Mouse (Mus musculus) adrenal gland, postnatal 4 days (tissue): ENCODE data around the gene Angel1. TPM values are rescaled to one million over a fixed set of nuclear protein-coding genes. Genes with fewer than 3 reads are reported as not detected.

ENCODE experiments used
- DNase-seq, 2 experiments: peaks; one replicate each; pipeline ENCODE4 v3.0.0; 2021 to 2022; ENCODE audit warnings: low spot score in 2 of 2, mixed read lengths in 2 of 2
- long read RNA-seq, 2 experiments: library from polyadenylated mRNA; stranded (forward); transcript quantifications; one replicate each; pipeline ENCODE4 v2.0.0; 2021
- total RNA-seq, 2 experiments: library from RNA; stranded (reverse); gene quantifications; 2 replicates each; pipeline ENCODE4 v1.2.3; 2021

The Angel1 gene
- total RNA-seq = 1 to 10 TPM; 4.4 to 4.6 TPM
- long read RNA-seq, experiment 1, partial matches to known transcripts = 0 of 2 reads
- long read RNA-seq, experiment 1, other reads (novel, unspliced or antisense) = 0 of 2 reads
- long read RNA-seq, experiment 2, partial matches to known transcripts = 1 of 7 reads
- long read RNA-seq, experiment 2, other reads (novel, unspliced or antisense) = 5 of 7 reads

DNA sequence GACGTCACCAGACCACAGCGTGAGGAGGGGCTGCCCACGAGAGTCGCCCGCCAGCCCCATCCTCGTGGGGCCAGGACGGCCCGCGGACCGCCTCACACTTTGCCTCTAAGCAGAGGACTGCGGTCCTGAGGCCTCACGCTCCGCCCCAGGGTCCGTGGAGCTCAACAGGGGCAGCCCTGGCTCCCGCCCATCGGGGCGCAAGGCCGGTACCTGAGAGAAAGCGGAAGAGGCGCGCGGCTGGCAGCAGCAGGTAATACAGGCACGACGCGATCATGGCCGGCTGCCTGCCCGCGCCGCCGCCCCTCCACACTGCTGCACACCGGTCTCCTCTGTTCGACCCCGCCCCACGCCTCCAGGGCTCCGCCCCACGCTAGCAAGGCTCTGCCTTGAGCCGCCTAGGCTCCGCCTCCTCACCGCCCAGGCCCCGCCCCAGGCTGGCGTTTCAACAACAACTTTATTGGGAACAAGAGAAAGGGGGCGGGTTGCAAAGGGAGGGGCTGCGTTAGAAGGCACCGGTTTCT lies at the start of gene Angel1:
Gene Angel1, minus strand, starts transcription at position 341 of the 521 bp plus-strand sequence.
- peak; percentile 89 to 93 for DNase-seq

DNA sequence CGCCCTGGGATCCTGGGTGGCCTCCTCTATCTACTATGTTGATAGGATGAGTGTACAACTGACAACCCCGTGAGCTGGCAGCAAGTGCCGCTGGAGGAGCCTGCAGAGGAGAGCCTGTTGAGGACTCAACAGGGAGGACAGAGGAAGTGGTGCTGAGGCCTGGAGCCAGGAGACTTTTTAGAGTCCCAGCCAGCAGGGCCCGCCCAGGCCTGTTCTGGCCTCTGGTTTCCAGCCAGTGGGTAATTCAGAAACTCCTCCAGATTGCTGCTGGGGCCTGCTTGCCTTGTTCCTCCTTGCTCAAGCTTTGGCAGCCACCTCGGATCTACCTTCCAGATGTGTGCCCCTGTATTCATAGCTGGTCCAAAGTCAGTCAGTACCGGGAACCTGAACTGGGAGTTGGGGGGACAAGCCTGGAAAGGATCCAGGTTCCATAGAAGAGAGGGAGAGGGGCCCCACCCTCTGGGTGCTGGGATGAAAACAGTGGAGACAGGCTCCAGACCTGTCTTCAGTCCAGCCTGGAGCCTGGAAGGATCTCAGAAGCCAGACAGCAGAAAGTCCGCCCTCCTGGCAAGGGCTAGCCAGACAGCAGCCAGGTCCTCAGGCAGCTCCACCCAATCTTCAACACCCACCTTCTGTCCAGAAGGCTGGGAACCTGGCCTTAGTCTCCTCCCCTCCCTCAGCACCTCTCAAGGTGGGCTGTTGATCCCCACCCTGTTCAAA lies 49.5 kb upstream of the Angel1 start:
- no peak for DNase-seq

DNA sequence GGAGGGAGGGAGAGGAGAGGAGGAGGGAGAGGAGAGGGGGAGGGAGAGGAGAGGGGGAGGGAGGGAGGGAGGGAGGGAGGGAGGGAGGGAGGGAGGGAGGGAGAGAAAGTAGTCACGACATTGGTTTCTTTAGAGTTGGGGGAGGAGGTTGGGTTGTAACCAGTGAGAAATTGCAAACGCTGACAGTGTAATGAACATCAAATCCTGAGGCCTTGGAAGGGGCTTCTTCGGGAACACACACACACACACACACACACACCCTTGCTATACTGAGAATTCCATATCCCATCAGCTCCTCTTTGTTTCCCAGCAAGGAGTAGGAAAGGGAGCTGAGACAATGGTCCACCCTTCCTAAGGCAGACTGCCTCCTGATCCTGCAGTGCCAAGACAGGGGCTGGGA lies 46.3 kb upstream of the Angel1 start:
- DNase-seq = no peak

DNA sequence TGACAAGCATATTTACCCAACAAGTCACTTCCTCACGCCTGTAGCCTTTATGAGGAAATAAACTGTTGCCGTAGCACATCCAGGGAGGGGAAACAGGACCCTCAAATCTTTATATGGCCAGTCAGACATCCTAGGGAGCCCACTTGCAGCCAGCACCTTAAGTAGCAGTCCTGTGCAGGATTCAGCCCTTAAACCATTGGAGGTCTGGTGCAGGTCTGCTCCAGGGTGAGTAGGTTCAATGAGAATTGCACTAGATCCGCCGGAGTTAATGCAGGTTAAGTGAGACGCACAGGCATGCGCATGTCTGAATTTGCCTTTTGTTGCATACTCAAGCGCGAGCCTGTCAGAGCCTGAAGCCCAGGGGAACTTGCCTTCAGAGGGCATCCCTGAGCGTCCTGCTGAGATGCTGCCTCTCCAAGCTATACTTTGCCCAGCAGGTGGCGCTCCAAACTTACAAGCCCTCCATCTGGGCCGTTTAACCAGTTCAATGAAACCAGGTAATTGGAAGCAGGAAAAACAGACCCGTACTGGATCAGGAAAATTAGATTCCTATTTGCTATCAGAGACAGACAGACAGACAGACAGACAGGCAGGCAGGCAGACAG lies 45.7 kb upstream of the Angel1 start:
- DNase-seq = peak; percentile 73 to 92

DNA sequence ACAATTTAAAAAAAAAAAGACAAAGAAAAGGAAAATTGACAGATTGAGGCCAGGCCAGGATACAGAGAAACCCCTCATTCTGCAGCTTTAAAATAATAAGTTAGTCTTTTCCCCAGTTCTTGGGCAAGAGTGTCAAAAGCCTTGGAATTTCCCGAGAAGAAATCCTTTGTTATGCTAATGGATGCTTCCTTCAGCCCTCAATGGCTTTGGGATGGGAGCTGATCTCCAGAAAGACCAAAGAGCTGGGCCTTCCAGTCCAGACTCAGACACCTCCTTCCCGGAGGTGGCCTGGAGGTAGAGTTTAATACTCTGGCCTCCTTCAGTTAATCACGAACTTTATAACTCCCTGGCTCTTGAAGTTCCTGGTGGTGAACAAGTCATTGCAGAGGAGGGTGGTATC lies 44.7 kb upstream of the Angel1 start:
- no peak for DNase-seq

DNA sequence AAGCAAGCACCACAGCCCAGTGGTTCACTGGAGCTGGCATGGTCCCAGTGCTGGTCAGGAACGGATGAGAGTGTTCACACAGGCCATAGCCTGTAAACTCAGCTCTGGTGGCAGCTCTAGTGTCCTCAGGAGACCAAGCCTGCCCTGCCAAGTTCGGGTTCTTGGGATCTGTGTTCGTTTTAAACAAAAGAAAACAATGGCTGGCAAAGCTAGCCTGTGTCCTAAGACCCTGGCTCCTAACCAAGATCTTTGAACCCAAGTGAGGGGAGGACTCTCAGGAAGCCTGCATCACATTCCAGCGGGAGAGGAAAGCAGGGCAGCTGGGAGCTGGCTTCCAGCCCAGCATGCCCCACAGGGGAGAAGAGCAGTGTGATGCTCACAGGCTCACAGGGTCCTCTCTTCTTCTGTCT lies 44.0 kb upstream of the Angel1 start:
- DNase-seq = peak in 1 of 2 experiments; percentile 17

DNA sequence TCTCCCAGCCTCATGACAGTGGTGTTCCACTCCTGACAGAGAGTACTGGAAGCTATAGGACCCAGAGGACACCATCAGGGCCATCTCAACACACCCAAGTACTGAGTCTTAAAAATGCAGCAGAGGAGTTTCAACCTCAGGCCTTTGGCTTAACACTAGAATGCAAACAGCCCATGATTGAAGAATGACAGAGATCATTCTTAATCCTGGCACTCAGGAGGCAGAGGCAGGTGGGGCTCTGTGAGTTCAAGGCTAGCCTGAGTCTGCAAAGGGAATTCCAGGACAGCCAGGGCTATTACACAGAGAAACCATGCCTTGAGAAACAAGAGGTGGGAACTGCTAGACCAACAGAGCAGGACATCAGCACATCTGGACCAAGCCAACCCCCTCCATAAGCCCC lies 43.6 kb upstream of the Angel1 start:
- no peak for DNase-seq

DNA sequence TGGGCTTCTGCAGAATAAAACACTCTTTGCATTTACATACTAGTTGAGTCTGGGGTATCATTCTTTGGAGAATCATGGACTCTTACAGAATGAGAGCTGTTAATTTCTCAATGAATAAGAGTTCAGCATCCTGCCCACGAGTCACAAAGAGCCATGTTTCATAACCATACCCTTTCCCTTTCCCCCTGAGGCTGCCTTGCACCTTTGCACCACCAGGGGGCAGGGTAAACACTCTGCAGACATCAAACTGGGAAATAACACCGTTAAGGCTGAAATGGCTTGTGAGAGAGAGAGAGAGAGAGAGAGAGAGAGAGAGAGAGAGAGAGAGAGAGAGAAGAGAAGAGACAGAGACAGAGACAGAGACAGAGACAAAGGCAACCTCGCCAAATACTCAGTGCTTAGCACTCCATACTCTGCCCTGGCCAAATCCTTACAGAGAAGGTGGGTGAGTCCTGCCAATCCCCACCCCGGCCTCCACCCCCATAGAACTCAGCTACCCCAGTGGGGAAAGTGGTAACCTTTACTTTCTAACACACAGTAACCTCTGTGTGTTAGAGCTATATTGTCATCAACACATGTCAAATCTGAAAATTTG lies 42.8 kb upstream of the Angel1 start:
- DNase-seq = peak; percentile 59 to 74

DNA sequence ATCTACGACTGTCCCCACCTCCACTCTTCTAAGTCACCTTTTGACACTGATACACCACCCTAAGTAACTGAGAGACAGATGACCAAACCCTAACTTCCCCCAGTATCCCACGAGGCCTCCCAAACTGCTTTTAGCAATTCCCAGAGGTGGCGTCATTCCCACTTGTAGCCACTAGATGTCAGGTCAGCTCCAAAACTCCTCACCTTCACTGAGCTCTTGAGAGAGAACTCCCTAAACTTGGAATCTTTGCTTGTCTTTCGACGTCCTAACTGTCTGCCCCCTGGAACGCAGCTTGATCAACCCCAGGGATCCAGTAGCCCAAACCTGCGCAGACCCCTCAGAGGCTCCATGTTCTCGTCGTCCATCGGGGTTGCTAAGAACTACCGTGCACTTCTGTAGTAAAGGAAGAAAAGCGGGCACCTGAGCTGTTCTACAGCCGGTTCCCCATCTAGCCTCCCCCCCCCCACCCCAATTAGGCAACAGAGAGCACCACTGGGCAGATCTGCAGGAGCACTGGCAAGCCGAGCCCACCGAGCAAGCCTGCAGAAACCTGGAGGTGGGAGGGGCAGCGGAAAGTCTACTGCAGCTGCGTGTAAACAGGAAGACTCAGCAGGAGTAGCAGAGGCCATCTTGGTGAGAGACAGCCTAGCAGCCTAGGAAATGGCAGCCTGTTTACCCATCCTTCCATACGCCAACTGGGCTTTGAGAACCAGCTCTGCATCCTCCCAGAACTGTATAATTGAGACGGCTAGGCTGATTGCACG lies 41.8 kb upstream of the Angel1 start:
- DNase-seq = no peak

DNA sequence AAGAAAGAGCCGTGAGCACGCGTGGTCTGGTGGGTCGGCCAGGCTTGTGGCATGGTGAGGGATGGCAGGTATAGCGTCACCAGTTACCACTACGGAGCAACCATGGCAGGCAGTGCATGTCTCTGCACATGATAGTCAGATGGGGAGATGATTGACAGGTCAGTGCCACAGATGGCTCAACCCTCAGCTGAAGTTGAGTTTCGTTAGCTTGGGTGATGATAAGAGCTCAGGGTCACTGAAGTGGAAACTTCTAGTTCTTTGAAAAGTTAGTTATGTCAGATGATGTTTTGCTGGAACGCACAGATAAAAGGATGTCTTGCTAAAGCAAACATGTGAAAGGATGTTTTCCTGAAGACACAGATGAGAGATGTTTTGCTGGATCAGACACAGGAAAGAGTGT lies 40.2 kb upstream of the Angel1 start:
- no peak for DNase-seq

DNA sequence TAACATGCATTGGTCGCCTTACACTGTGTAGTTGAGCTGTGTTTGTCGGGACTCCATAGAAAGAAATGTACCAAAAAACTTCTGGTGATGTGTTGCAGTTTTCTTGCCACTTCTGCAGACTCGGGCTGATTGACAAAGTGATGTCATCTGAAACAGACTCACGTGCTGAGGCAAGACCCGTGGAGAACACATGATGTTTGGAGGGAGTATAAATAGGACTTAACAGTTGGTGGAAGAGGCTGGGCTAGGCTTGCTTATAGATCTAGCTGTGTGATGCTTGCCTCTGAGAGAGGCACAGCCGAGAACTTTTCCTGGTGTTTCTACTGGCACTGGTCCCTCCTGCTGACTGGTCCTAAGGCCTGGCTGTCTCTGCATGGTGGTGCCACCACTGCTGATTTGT lies 37.8 kb upstream of the Angel1 start:
- DNase-seq = no peak

DNA sequence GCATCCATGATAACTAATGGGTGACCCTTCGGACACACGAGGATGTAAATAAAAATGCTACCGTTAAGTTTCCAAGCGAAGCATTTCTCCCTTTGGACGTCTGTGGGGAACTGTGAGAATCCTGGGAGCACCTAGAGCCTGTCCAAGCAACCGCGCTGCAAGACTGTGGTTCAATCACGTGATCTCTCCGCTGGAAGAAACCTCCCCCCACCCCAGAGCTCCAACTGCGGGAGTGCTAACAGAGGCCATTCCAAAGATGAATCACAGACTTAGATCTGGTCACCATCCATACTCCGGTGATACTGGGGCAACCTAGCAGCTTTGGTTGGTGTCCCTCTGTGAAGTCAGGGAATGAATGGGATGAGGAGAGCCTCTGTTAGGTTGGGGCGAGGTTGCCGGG lies 34.8 kb upstream of the Angel1 start:
- DNase-seq = no peak

DNA sequence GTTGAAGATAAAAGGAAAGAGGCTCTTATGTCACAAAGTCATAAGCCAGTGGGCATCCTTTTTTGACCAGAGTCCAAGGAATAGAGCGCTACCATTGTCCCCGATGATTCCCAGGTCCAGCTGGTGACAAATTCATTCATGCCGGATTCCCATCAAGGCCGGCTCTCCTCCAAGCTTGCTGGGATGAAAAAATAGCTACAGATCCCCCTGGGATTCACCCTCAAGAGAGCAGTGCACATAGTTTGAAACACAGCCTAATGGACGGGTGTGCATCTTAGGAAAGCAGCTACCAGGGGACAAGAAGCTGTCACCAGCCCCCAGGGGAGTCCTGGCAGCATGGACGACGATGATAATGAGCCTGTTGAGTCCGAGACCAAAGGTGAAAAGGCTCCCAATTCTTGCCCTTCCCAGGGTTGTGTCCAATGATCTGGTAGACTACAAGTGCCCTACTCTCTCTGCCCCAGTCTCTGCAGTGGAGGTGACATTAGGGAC lies 8.1 kb upstream of the Angel1 start, which contains the start of gene Lrrc74a:
Gene Lrrc74a, plus strand, starts transcription at position 51 of the 492 bp plus-strand sequence.
- no peak for DNase-seq

DNA sequence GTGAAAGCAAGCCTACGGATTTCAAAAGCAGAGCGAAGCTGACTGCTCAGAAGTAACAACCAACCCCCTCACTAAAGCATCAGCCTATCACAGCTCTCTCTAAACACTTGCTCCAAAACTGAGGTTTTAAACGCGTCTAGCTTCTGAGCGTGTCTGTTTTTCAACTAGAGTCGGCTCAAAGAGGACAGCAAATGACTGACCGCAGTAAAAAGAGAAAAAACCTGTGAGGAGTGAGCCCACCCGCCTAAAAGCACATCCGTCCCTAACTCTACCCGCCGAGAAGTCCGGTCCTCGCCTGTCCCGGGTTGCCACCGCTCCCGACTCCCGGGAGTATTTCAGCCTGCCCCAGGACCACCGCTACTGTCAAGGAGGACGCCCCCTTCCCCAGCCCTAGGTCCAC lies 554 bp downstream of the Angel1 start:
- DNase-seq = no peak

DNA sequence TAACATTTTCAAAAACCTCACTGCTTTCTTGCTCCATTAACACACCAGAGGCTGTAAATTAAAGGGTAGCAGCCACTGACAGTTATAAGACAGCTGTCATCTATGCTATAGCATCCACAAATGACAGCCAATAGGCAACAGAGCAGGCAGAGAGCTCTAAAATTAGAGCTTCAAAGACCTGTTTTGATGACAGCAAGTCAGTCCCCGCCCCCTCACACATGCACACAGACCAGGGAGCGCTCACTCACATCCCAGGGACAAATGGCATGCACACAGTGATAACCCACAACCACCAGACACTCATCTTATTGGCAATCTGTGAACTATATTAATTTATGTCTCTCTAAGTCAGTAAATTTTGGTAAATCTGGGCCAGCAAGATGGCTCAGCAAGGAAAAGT lies 2.0 kb downstream of the Angel1 start:
- no peak for DNase-seq

DNA sequence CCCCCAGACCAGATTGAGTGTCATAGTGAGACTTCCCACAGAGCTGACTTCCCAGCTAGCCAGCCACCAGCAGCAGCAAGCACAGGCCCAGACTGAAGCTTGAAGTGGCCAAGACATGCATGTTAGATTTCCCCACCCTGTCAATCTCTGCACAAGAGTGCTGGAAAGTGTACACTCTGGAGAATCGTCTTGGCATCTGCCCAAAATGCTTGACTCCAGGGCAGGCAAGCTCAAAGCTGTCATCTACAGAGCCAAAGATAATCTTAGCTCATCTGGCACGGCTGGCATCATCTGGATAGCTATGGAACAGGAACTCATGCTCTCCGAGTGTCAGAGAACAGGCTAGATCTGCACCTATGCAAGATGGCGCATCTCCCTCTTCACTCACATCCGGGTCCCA lies 4.8 kb downstream of the Angel1 start:
- no peak for DNase-seq

DNA sequence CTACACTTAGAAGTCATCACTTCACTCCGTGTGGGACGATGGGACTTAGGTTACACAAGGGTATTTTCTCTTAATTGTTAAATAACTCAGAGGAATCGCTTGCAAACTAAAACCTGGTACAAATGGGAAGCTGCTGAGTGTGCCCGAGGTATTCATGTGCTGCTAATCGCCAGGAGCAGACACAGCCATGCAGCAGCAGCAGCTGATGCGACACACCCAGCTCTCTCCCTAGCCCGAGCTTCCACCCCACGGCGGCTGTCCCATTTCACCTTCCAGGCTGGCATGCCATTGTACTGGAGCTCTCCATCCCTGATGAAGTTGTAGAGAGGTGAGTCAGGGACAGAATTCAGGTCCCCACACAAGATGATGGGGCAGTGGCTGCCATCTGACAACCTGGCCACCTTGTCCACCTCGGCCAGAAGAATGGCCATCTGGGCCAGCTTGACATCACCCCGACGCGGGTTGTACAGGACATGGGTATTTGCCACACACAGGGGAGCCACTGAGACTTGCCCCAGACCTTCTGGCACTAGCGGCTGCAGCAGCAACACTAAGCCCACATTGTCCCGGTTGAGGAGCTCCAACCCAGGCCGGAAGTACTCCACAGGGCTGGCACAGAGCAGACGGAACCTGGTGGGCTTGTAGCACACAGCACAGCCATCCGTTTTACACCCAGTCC lies 6.2 kb downstream of the Angel1 start:
- no peak for DNase-seq

DNA sequence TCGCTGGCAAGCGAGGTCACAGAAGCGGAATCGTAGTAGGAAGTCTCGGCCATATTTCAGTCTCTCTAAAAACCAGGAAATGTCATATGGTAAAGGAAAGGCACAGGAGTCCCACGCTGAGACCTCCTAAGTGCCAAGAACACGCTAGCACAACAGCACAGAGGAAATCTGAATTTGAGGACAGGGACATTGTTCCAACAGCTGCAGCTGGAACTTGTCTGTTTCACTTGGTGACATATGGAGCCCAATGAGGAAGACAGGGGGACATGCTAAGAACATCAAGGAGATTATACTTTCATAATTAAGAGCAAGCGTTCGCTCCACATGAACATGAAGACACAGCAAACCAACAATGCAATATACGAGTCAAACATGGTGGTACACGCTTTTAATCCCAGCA lies 9.3 kb downstream of the Angel1 start:
- no peak for DNase-seq

DNA sequence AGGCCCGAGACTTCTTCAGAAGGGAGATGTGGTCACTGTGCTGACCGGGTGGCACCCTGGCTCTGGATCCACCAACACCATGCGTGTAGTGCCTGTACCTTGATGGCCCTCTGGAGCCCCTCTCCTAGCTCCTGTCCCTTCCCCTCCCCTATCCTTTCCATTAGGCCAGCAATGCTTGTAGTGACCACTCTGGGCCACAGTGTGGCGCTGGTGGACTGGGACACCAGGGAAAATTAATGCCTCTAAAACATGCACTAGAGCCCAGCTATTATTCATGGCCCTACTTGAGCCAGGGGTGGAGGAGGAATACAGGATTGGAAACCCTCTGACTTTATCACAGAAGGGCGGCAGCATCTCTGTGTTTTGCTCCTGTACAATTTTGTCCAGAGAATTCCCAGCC lies 10.9 kb downstream of the Angel1 start:
- peak; percentile 59 to 65 for DNase-seq

DNA sequence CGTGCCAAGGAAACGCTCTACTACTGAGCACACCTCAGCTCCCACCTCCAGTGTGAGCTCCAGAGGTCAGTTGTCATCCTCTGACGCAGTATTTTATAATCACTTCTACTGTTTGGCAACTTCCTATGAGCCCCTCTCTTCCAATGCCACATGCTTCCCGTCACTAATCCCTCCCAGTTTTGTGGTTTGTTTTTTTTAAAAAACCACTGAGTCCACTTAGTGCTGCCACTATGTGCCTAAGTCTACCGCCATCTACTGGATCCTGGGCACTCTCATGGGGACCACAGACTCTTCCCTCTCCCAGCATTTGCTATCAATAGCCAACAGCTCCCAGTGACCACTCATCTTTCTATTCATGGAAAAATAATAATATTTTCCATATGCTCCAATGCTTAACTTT lies 12.2 kb downstream of the Angel1 start:
- no peak for DNase-seq
